Mouse (Mus musculus) heart, embryonic 10.5 days (tissue): ENCODE results near the gene Fbxw17. TPM values are rescaled to one million over a fixed set of nuclear protein-coding genes. Genes with fewer than 3 reads are reported as not detected.
A peak's percentile ranks its signal among the peaks of the same experiment; 100 is the strongest.

Experiments
- DNase-seq: peaks from one replicate; pipeline ENCODE4 v3.0.0-alpha.2; 2017; ENCODE audit warnings: low spot score
- H3K27ac ChIP-seq: fragments of 300-500 bp; sonication (generic); 2 replicates; pipeline ENCODE4 v1.5.1; 2016; ENCODE audit warnings: mild to moderate bottlenecking
- H3K27me3 ChIP-seq: fragments of 300-500 bp; sonication (generic); 2 replicates; pipeline ENCODE4 v1.6.1; 2016; ENCODE audit warnings: mild to moderate bottlenecking; ENCODE audit not compliant: poor library complexity, insufficient read depth, severe bottlenecking
- H3K36me3 ChIP-seq: fragments of 300-500 bp; sonication (generic); 2 replicates; pipeline ENCODE4 v1.6.1; 2016; ENCODE audit warnings: mild to moderate bottlenecking, moderate library complexity
- H3K4me1 ChIP-seq: fragments of 300-500 bp; sonication (generic); 2 replicates; pipeline ENCODE4 v1.6.1; 2016; ENCODE audit warnings: mild to moderate bottlenecking
- H3K4me3 ChIP-seq: fragments of 300-500 bp; sonication (generic); 2 replicates; pipeline ENCODE4 v1.5.1; 2016; ENCODE audit warnings: mild to moderate bottlenecking, moderate library complexity
- H3K9me3 ChIP-seq: fragments of 300-500 bp; sonication (generic); 2 replicates; pipeline ENCODE4 v1.6.1; 2016; ENCODE audit warnings: mild to moderate bottlenecking, moderate library complexity
- WGBS: fragments of 180-500 bp; shearing (Covaris S2); methylation state at CpG from one replicate; pipeline ENCODE4 v1.1.7; 2016; 5-methylcytosine and 5-hydroxymethylcytosine counted together
- polyA plus RNA-seq: library from polyadenylated mRNA; unstranded; fragments of >200 nt; fragmentation: Nextera tagmentation; extraction: Ambion mirVana; gene quantifications from 2 replicates; pipeline ENCODE4 v1.2.1, GENCODE M21; 2016

Gene Fbxw17
- polyA plus RNA-seq, 1 experiment from 2014 or later, result 35.7 TPM

DNA sequence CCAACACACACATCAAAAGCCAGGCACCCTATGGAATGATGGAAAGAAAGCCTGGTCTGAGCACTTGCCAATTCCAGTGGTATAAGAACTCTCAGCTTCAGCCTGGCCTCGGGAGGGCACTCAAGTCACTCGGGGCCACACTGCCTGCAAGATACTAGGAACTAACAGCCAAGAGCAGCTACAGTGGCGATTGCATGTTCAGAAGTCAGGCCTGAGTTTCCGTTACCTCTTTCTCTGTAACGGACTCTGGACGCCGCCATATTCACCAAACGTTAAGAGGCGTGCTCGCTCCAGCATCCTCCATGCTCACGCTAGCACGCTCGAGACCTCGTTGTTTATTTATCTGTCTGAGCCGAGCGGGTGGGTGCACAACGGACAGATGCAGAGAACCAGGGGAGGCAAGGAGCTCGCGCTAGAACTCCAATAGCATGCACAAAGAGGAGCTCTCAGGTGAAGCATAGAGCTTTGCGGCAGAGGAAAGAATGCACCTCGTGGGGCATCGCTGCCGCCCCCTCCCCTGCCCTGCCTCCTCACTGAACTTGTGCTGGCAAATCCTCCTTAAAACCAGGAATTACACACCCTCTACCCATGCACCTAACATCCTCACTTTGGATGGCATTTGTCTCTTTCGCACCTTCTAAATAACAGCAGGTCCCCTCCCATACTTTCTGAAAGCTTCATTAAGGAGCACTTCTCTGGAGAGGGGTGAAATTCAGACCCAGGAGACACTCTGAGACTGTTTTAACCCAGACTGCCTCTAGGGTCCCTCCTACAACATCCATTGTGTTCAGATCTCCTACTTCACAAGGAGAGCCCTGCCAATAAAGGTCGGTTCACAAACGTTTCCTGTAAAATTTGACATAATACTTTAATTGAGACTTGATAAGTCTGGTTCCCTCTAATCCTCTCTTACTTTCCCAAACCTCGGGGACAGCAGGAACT is 47.2 kb downstream of the Fbxw17 start:
- 35% methylated on average over 27 of the region's 27 CpGs for WGBS
- DNase-seq, result no peak
- Histone ChIP-seq H3K27ac (0 out of 2 replicates have a peak overlapping the region, but pooled peaks have one; percentile 13), H3K36me3 (no peaks in the 10 kb centered on the region), H3K9me3 (no peaks in the 10 kb centered on the region), H3K4me1 (no peaks in the 10 kb centered on the region), H3K4me3 (peak overlapping the region; percentile 53), H3K27me3 (no peaks in the 10 kb centered on the region)

DNA sequence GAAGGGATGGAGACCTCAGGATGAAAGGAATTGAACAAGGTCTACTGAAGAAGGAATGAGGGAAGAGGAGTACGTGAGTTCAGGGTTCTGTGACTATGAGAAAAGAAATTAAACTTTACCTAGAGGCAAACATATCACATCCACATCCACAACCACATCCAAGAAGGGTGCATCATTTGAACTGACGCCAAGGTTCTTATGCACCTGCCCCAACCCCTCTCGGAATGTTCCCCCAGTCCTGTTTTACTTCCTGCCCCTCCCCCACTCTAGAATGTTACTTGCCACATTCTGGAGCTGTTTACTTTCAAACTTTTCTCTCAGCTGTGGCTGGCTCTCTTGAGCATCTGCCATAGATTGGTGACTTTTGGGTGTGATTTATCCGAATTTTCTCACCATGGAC is 49.3 kb downstream of the Fbxw17 start, which contains the start of gene Nutm2:
Nutm2 (plus strand) TSS at position 301 of the 400 bp plus-strand sequence.
- Histone ChIP-seq H3K27ac (no peak within 1 kb of the TSS), H3K27me3 (no peaks in the 10 kb centered on the region), H3K9me3 (no peaks in the 10 kb centered on the region), H3K4me1 (no peaks in the 10 kb centered on the region), H3K4me3 (no peak within 1 kb of the TSS), H3K36me3 (no peaks in the 10 kb centered on the region)
- 76% methylated on average over 4 of the region's 4 CpGs for WGBS
- no peak for DNase-seq

Other genes with a start within 250 kb of the Fbxw17 start
- gene Gm906, start 167.6 kb upstream of the Fbxw17 start, polyA plus RNA-seq, result not detected in 2 replicates
- gene Gm47429, start 26.0 kb downstream of the Fbxw17 start, polyA plus RNA-seq, result not detected in 2 replicates
- not detected in 2 replicates for gene Nutm2, start 49.4 kb downstream of the Fbxw17 start, polyA plus RNA-seq
- not detected in 2 replicates for gene Gm904, start 225.4 kb downstream of the Fbxw17 start, polyA plus RNA-seq